Mouse (Mus musculus): Measurements from ENCODE around the gene Atf6b. TPM values are rescaled to one million over a fixed set of nuclear protein-coding genes. Genes with fewer than 3 reads are reported as not detected.

The Atf6b gene
- total and polyA plus RNA-seq, 3 experiments, result 45.3 to 101 TPM; not detected in 1

- no peaks in the 10 kb centered on the region for H3K27me3 ChIP-seq (ENCODE audit: control insufficient read depth in 1 of 2, insufficient read depth in 2 of 2, low read length in 2 of 2)
- no peak overlapping the region for H3K27ac ChIP-seq (ENCODE audit: control insufficient read depth, low read depth, low read length)
- DNase-seq (ENCODE audit: low read depth, low spot score), result no peak
- no peak overlapping the region for H3K4me3 ChIP-seq (ENCODE audit: control insufficient read depth in 1 of 2, insufficient read depth in 1 of 2, low read depth in 2 of 2, low read length in 2 of 2)
- H3K4me1 ChIP-seq (ENCODE audit: control insufficient read depth in 1 of 2, insufficient read depth in 2 of 2, low read length in 2 of 2), result peaks cover 0 to 23% of the 10 kb centered on the region in 2 experiments; a peak in 3 of 4 replicates
- no peaks in the 10 kb centered on the region for H3K79me2 ChIP-seq (ENCODE audit: control insufficient read depth, insufficient read depth, low read length, poor library complexity)
- TF ChIP-seq ELF1 (IDR thresholded peaks at IDR 0.05; ENCODE audit: low read depth, low read length), result no peak
- no peak for TF ChIP-seq CTCF (IDR thresholded peaks at IDR 0.05 in 2 of 3, conservative IDR thresholded peaks at IDR 0.05 in 1 of 3; ENCODE audit: control insufficient read depth in 1 of 3, insufficient read depth in 1 of 3, low read depth in 2 of 3, low read length in 3 of 3, poor library complexity in 1 of 3, severe bottlenecking in 1 of 3)
- TF ChIP-seq POLR2AphosphoS2 (IDR thresholded peaks at IDR 0.05; ENCODE audit: low read length), result no peak
- TF ChIP-seq MYB (IDR thresholded peaks at IDR 0.05; ENCODE audit: low read depth, low read length), result no peak
- TF ChIP-seq ETS1 (IDR thresholded peaks at IDR 0.05; ENCODE audit: low read depth, low read length), result no peak
- TF ChIP-seq EP300 (IDR thresholded peaks at IDR 0.05; ENCODE audit: low read depth in 1 of 2, low read length in 2 of 2), result no peak
- TF ChIP-seq MXI1 (IDR thresholded peaks at IDR 0.05; ENCODE audit: low read depth, low read length), result no peak
- TF ChIP-seq POLR2A (IDR thresholded peaks at IDR 0.05; ENCODE audit: control insufficient read depth in 1 of 2, insufficient read depth in 1 of 2, low read depth in 1 of 2, low read length in 2 of 2, poor library complexity in 1 of 2), result no peak
- no peak for TF ChIP-seq SMC3 (IDR thresholded peaks at IDR 0.05; ENCODE audit: low read depth, low read length)
- TF ChIP-seq POLR2AphosphoS5 (IDR thresholded peaks at IDR 0.05; ENCODE audit: borderline replicate concordance, low read depth, low read length), result no peak
- TF ChIP-seq GATA1 (IDR thresholded peaks at IDR 0.05; ENCODE audit: low read depth, low read length), result no peak
- no peak for TF ChIP-seq USF2 (IDR thresholded peaks at IDR 0.05; ENCODE audit: borderline replicate concordance in 1 of 2, insufficient read depth in 1 of 2, low read depth in 1 of 2, low read length in 2 of 2)
- TF ChIP-seq RCOR1 (IDR thresholded peaks at IDR 0.05; ENCODE audit: low read depth, low read length), result no peak
- no peak for TF ChIP-seq RAD21 (IDR thresholded peaks at IDR 0.05; ENCODE audit: low read depth, low read length)
- TF ChIP-seq NELFE (IDR thresholded peaks at IDR 0.05; ENCODE audit: low read depth, low read length), result no peak
- no peak for TF ChIP-seq TCF12 (IDR thresholded peaks at IDR 0.05; ENCODE audit: low read depth, low read length)
- TF ChIP-seq UBTF (IDR thresholded peaks at IDR 0.05; ENCODE audit: borderline replicate concordance, insufficient read depth, low read depth, low read length), result no peak
- TF ChIP-seq CHD2 (IDR thresholded peaks at IDR 0.05; ENCODE audit: low read length), result no peak
- TF ChIP-seq MAFK (IDR thresholded peaks at IDR 0.05; ENCODE audit: borderline replicate concordance, low read depth, low read length), result no peak
- H3K9me3 ChIP-seq (replicated peaks; ENCODE audit: insufficient read depth, low read length), result no peaks in the 10 kb centered on the region
- H3K9ac ChIP-seq (ENCODE audit: control insufficient read depth, low read depth, low read length, poor library complexity, severe bottlenecking), result no peak overlapping the region
- H3K36me3 ChIP-seq (ENCODE audit: control insufficient read depth in 1 of 2, insufficient read depth in 2 of 2, low read length in 2 of 2), result peaks cover 0 to 3% of the 10 kb centered on the region in 2 experiments; a peak in 1 of 4 replicates
Measured at GRCm38 (mm10) chr17:34663558-34663957, 16.6 kb downstream of the Atf6b start.

GRCm38 (mm10) chr17:34664472-34664871 lies 17.5 kb downstream of the Atf6b start:
- Histone ChIP-seq H3K27me3 (ENCODE audit: control insufficient read depth in 1 of 2, insufficient read depth in 2 of 2, low read length in 2 of 2) (no peaks in the 10 kb centered on the region), H3K4me3 (ENCODE audit: control insufficient read depth in 1 of 2, insufficient read depth in 1 of 2, low read depth in 2 of 2, low read length in 2 of 2) (no peak overlapping the region), H3K9me3 (replicated peaks; ENCODE audit: insufficient read depth, low read length) (no peaks in the 10 kb centered on the region), H3K36me3 (ENCODE audit: control insufficient read depth in 1 of 2, insufficient read depth in 2 of 2, low read length in 2 of 2) (peaks cover 0 to 3% of the 10 kb centered on the region in 2 experiments; a peak in 1 of 4 replicates), H3K79me2 (ENCODE audit: control insufficient read depth, insufficient read depth, low read length, poor library complexity) (no peaks in the 10 kb centered on the region), H3K27ac (ENCODE audit: control insufficient read depth, low read depth, low read length) (no peak overlapping the region), H3K4me1 (ENCODE audit: control insufficient read depth in 1 of 2, insufficient read depth in 2 of 2, low read length in 2 of 2) (peaks cover 0 to 18% of the 10 kb centered on the region in 2 experiments; a peak in 3 of 4 replicates), H3K9ac (ENCODE audit: control insufficient read depth, low read depth, low read length, poor library complexity, severe bottlenecking) (no peak overlapping the region)
- no peak for TF ChIP-seq GATA1 (IDR thresholded peaks at IDR 0.05; ENCODE audit: low read depth, low read length)
- no peak for TF ChIP-seq HCFC1 (IDR thresholded peaks at IDR 0.05; ENCODE audit: low read depth, low read length)
- no peak for TF ChIP-seq TCF12 (IDR thresholded peaks at IDR 0.05; ENCODE audit: low read depth, low read length)
- TF ChIP-seq RAD21 (IDR thresholded peaks at IDR 0.05; ENCODE audit: low read depth, low read length), result no peak
- no peak for TF ChIP-seq RCOR1 (IDR thresholded peaks at IDR 0.05; ENCODE audit: low read depth, low read length)
- TF ChIP-seq CHD1 (IDR thresholded peaks at IDR 0.05; ENCODE audit: low read depth, low read length), result no peak
- no peak for TF ChIP-seq CTCF (IDR thresholded peaks at IDR 0.05 in 2 of 3, conservative IDR thresholded peaks at IDR 0.05 in 1 of 3; ENCODE audit: control insufficient read depth in 1 of 3, insufficient read depth in 1 of 3, low read depth in 2 of 3, low read length in 3 of 3, poor library complexity in 1 of 3, severe bottlenecking in 1 of 3)
- no peak for TF ChIP-seq UBTF (IDR thresholded peaks at IDR 0.05; ENCODE audit: borderline replicate concordance, insufficient read depth, low read depth, low read length)
- TF ChIP-seq BHLHE40 (IDR thresholded peaks at IDR 0.05; ENCODE audit: borderline replicate concordance, low read depth, low read length), result no peak
- TF ChIP-seq ELF1 (IDR thresholded peaks at IDR 0.05; ENCODE audit: low read depth, low read length), result no peak
- no peak for TF ChIP-seq JUND (IDR thresholded peaks at IDR 0.05; ENCODE audit: low read depth, low read length)
- TF ChIP-seq GABPA (IDR thresholded peaks at IDR 0.05; ENCODE audit: low read depth, low read length), result no peak
- no peak for TF ChIP-seq POLR2AphosphoS5 (IDR thresholded peaks at IDR 0.05; ENCODE audit: borderline replicate concordance, low read depth, low read length)
- no peak for TF ChIP-seq MXI1 (IDR thresholded peaks at IDR 0.05; ENCODE audit: low read depth, low read length)
- TF ChIP-seq ETS1 (IDR thresholded peaks at IDR 0.05; ENCODE audit: low read depth, low read length), result no peak
- no peak for TF ChIP-seq MYC (IDR thresholded peaks at IDR 0.05; ENCODE audit: low read depth, low read length)
- no peak for DNase-seq (ENCODE audit: low read depth, low spot score)

Data from MEL (cell line).